Mouse (Mus musculus) mouse trophoblast stem cell (cell line): ENCODE measurements around the gene Astn1.

Experiments used
- in situ Hi-C, 2 experiments: fragments of 300-500 bp; cut with MseI, MboI; formaldehyde crosslinking; loops; 2 replicates in 1 of 2; 3 replicates in 1 of 2; pipeline ENCODE4 v1.15.1; 2025

Gene Astn1

DNA sequence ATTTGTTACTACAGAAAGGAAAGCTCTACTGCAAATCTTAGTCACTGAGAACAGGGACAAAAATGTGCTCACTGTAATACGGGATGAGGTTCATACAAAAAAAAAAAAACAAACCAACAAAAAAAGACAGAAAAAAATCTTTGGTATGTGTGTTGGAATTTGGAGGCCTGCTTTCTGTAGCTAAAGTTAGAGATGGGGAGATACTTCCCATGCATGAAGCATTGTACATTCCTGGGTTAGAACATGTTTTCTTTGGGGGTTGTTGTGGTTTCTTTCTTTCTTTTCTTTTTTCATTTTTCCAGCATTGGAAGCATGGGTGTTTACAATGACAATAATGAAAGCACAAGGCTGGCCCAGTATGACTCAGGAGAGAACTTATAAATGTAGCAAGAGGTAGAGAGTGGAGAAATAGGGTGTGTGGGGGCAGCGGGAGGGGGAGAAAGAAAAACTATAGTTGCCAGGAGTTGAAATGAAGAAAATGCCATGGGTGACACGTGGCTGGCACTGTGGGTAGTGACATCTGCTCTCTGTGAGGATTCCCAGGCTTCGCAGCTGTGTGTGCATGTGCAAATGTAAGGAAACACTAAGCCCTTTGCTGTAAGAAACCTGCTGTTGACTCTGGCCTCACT is 370.9 kb downstream of the Astn1 start:
- in situ Hi-C loops: no loop called here

DNA sequence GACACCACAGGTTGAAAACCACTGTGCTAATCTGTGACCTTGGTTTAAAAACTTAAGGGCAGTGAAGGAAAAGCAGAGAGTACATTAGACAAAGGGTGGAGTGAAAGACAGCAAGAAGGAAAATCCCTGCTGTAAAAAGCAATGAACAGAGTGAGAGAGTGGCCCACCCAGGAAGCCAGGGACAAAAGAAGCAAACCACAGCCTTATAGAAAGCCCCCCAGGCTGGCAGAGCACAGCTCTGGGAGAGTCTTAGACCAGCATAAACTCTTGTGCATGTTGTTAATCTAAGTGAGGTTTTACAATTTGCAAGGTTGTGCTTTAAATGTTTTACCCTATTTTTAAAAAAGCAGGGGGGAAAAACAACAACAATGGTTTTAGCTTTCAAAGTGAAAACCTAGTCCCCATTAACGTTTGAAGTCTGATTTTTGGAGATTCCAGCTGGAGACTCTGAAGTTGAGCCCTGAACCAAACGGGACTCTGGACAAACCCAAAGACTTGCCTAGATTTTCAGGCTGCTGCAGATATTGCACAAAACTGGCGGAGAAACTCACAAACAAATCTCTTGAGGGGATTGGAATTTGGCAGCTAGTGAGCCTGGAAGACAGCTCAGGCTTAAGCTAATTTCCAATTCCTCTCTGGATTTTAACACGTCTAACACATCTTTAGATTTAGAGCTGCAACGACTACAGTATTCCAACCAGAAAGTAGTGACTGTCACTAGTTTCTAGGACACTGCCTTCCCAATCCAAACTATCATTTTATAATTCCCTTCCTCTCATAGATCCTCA is 377.3 kb downstream of the Astn1 start:
- in situ Hi-C loops: no loop called here

DNA sequence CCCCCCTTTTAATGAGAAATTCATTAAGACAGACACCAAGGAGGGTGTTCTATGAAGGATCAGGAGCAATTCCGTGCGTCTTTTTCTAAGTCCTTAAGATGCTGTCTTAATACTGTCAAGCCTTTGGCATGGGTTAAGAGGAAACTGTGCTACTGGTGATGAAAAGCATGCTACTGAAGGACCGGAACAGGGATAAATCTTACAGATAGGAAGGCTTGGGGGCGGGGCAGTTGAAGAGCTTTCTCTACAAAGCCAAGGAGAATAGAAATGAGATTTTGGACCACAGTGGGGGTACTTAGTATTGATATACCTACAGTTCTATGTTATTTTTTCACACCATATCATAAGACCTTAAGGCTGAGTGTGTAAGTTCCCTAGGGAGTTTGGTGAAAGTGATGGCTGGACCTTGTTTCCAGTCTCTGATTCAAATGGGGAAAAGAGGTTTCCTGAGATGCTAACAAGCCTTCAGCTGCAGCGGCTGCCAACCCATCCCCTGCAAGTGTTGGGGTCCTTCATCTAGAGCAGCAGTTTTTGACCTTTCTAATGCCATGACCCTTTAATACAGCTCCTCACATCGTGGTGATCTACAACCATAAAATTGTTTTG is 378.2 kb downstream of the Astn1 start:
- in situ Hi-C loops: no loop called here

DNA sequence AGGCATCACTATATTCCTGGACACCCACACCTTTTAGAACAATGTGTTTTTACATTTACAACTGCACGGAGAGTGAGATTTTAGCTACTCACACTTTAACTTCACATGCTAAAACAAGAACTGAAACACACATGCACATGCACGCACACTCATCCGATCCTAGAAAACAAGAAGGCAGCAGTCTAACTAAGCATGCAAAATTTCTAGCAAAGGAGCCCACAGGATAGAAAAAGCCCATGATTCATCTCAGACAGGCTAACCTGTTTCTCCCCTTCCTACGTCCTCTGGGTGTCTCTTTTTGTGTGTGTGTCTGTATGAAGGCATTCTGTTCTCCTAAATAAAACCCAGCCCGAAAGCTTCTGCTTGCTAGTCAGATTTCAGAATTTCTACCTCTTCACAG is 378.9 kb downstream of the Astn1 start:
- in situ Hi-C loops: no loop called here
